Mouse (Mus musculus): ENCODE measurements around the gene Ikzf2. TPM values are rescaled to one million over a fixed set of nuclear protein-coding genes. Genes with fewer than 3 reads are reported as not detected.

Gene Ikzf2
- polyA plus RNA-seq, 1 experiment from 2014 or later: 0.39 TPM

- 84% methylated on average over 6 of the region's 6 CpGs for WGBS (ENCODE audit: insufficient replicate concordance)
- ATAC-seq (ENCODE audit: low read depth): no peak
- Histone ChIP-seq H3K4me2 (ENCODE audit: low read depth, low read length) (no peak overlapping the region), H3K27ac (ENCODE audit: low read length) (no peak overlapping the region), H3K36me3 (ENCODE audit: control insufficient read depth, insufficient read depth) (no peaks in the 10 kb centered on the region), H3K27me3 (ENCODE audit: control insufficient read depth, insufficient read depth, low read depth, low read length) (no peaks in the 10 kb centered on the region), H3K9ac (ENCODE audit: low read depth, low read length) (no peak overlapping the region), H3K4me1 (ENCODE audit: control insufficient read depth, low read depth, low read length) (peaks cover 9% of the 10 kb centered on the region), H3K9me3 (replicated peaks; ENCODE audit: control insufficient read depth, low read length) (no peaks in the 10 kb centered on the region), H3K4me3 (ENCODE audit: low read depth, low read length) (no peak overlapping the region)
These were observed 181.0 kb downstream of the Ikzf2 start for GRCm38 (mm10) chr1:69506011-69506410.

GRCm38 (mm10) chr1:69500388-69500787, 186.7 kb downstream of the Ikzf2 start:
- 27% methylated on average over 3 of the region's 3 CpGs for WGBS (ENCODE audit: insufficient replicate concordance)
- peaks cover 9% of the 10 kb centered on the region; the same call in 1 of the 2 replicates for H3K4me1 ChIP-seq (ENCODE audit: control insufficient read depth, low read depth, low read length)
- no peaks in the 10 kb centered on the region for H3K9me3 ChIP-seq (replicated peaks; ENCODE audit: control insufficient read depth, low read length)
- no peak overlapping the region for H3K27ac ChIP-seq (ENCODE audit: low read length)
- no peak overlapping the region for H3K4me2 ChIP-seq (ENCODE audit: low read depth, low read length)
- no peaks in the 10 kb centered on the region for H3K36me3 ChIP-seq (ENCODE audit: control insufficient read depth, insufficient read depth)
- ATAC-seq (ENCODE audit: low read depth): peak; percentile 53; the same call in 1 of the 2 replicates
- no peaks in the 10 kb centered on the region for H3K27me3 ChIP-seq (ENCODE audit: control insufficient read depth, insufficient read depth, low read depth, low read length)
- no peak overlapping the region for H3K9ac ChIP-seq (ENCODE audit: low read depth, low read length)
- no peak overlapping the region for H3K4me3 ChIP-seq (ENCODE audit: low read depth, low read length)

GRCm38 (mm10) chr1:69499652-69500051, 187.4 kb downstream of the Ikzf2 start:
- Histone ChIP-seq H3K4me1 (ENCODE audit: control insufficient read depth, low read depth, low read length) (peaks cover 9% of the 10 kb centered on the region; the same call in 1 of the 2 replicates), H3K4me3 (ENCODE audit: low read depth, low read length) (no peak overlapping the region), H3K4me2 (ENCODE audit: low read depth, low read length) (peak overlapping the region; percentile 21), H3K27ac (ENCODE audit: low read length) (no peak overlapping the region), H3K27me3 (ENCODE audit: control insufficient read depth, insufficient read depth, low read depth, low read length) (no peaks in the 10 kb centered on the region), H3K9ac (ENCODE audit: low read depth, low read length) (no peak overlapping the region), H3K9me3 (replicated peaks; ENCODE audit: control insufficient read depth, low read length) (no peaks in the 10 kb centered on the region), H3K36me3 (ENCODE audit: control insufficient read depth, insufficient read depth) (no peaks in the 10 kb centered on the region)
- 46% methylated on average over 5 of the region's 5 CpGs for WGBS (ENCODE audit: insufficient replicate concordance)
- ATAC-seq (ENCODE audit: low read depth): no peak

GRCm38 (mm10) chr1:69498862-69499306, 188.2 kb downstream of the Ikzf2 start:
- H3K27ac ChIP-seq (ENCODE audit: low read length): no peak overlapping the region
- no peak for ATAC-seq (ENCODE audit: low read depth)
- H3K4me2 ChIP-seq (ENCODE audit: low read depth, low read length): peak overlapping the region; percentile 21
- WGBS (ENCODE audit: insufficient replicate concordance): 38% methylated on average over 7 of the region's 7 CpGs
- no peaks in the 10 kb centered on the region for H3K9me3 ChIP-seq (replicated peaks; ENCODE audit: control insufficient read depth, low read length)
- peak overlapping the region; percentile 15; the same call in 1 of the 2 replicates for H3K4me3 ChIP-seq (ENCODE audit: low read depth, low read length)
- no peaks in the 10 kb centered on the region for H3K36me3 ChIP-seq (ENCODE audit: control insufficient read depth, insufficient read depth)
- H3K9ac ChIP-seq (ENCODE audit: low read depth, low read length): no peak overlapping the region
- H3K27me3 ChIP-seq (ENCODE audit: control insufficient read depth, insufficient read depth, low read depth, low read length): no peaks in the 10 kb centered on the region
- H3K4me1 ChIP-seq (ENCODE audit: control insufficient read depth, low read depth, low read length): peaks cover 9% of the 10 kb centered on the region; the same call in 1 of the 2 replicates

- Histone ChIP-seq H3K36me3 (ENCODE audit: control insufficient read depth, insufficient read depth) (no peaks in the 10 kb centered on the region), H3K4me2 (ENCODE audit: low read depth, low read length) (no peak overlapping the region), H3K4me3 (ENCODE audit: low read depth, low read length) (no peak overlapping the region), H3K27ac (ENCODE audit: low read length) (no peak overlapping the region), H3K4me1 (ENCODE audit: control insufficient read depth, low read depth, low read length) (peaks cover 9% of the 10 kb centered on the region; the same call in 1 of the 2 replicates), H3K9ac (ENCODE audit: low read depth, low read length) (no peak overlapping the region), H3K9me3 (replicated peaks; ENCODE audit: control insufficient read depth, low read length) (no peaks in the 10 kb centered on the region), H3K27me3 (ENCODE audit: control insufficient read depth, insufficient read depth, low read depth, low read length) (no peaks in the 10 kb centered on the region)
- WGBS (ENCODE audit: insufficient replicate concordance): 7% methylated on average over 4 of the region's 4 CpGs
- peak; percentile 59 for ATAC-seq (ENCODE audit: low read depth)
These were observed 191.0 kb downstream of the Ikzf2 start for GRCm38 (mm10) chr1:69496055-69496454.

- no peak overlapping the region for H3K4me2 ChIP-seq (ENCODE audit: low read depth, low read length)
- H3K4me3 ChIP-seq (ENCODE audit: low read depth, low read length): no peak overlapping the region
- WGBS (ENCODE audit: insufficient replicate concordance): 31% methylated on average over 11 of the region's 11 CpGs
- H3K4me1 ChIP-seq (ENCODE audit: control insufficient read depth, low read depth, low read length): peaks cover 2% of the 10 kb centered on the region; the same call in 1 of the 2 replicates
- no peaks in the 10 kb centered on the region for H3K27me3 ChIP-seq (ENCODE audit: control insufficient read depth, insufficient read depth, low read depth, low read length)
- no peak overlapping the region for H3K9ac ChIP-seq (ENCODE audit: low read depth, low read length)
- no peaks in the 10 kb centered on the region for H3K36me3 ChIP-seq (ENCODE audit: control insufficient read depth, insufficient read depth)
- H3K9me3 ChIP-seq (replicated peaks; ENCODE audit: control insufficient read depth, low read length): no peaks in the 10 kb centered on the region
- no peak overlapping the region for H3K27ac ChIP-seq (ENCODE audit: low read length)
- no peak for ATAC-seq (ENCODE audit: low read depth)
These were observed 193.6 kb downstream of the Ikzf2 start for GRCm38 (mm10) chr1:69493309-69494047.

GRCm38 (mm10) chr1:69492013-69492412, 195.0 kb downstream of the Ikzf2 start:
- Histone ChIP-seq H3K27ac (ENCODE audit: low read length) (no peak overlapping the region), H3K9ac (ENCODE audit: low read depth, low read length) (no peak overlapping the region), H3K4me1 (ENCODE audit: control insufficient read depth, low read depth, low read length) (peaks cover 2% of the 10 kb centered on the region; the same call in 1 of the 2 replicates), H3K9me3 (replicated peaks; ENCODE audit: control insufficient read depth, low read length) (no peaks in the 10 kb centered on the region), H3K4me3 (ENCODE audit: low read depth, low read length) (no peak overlapping the region), H3K27me3 (ENCODE audit: control insufficient read depth, insufficient read depth, low read depth, low read length) (no peaks in the 10 kb centered on the region), H3K36me3 (ENCODE audit: control insufficient read depth, insufficient read depth) (no peaks in the 10 kb centered on the region), H3K4me2 (ENCODE audit: low read depth, low read length) (no peak overlapping the region)
- ATAC-seq (ENCODE audit: low read depth): no peak
- 77% methylated on average over 4 of the region's 4 CpGs for WGBS (ENCODE audit: insufficient replicate concordance)

- WGBS (ENCODE audit: insufficient replicate concordance): 66% methylated on average over 7 of the region's 7 CpGs
- ATAC-seq (ENCODE audit: low read depth): no peak
- no peak overlapping the region for H3K27ac ChIP-seq (ENCODE audit: low read length)
- no peak overlapping the region for H3K4me3 ChIP-seq (ENCODE audit: low read depth, low read length)
- H3K9me3 ChIP-seq (replicated peaks; ENCODE audit: control insufficient read depth, low read length): no peaks in the 10 kb centered on the region
- no peak overlapping the region for H3K9ac ChIP-seq (ENCODE audit: low read depth, low read length)
- H3K36me3 ChIP-seq (ENCODE audit: control insufficient read depth, insufficient read depth): no peaks in the 10 kb centered on the region
- no peaks in the 10 kb centered on the region for H3K4me1 ChIP-seq (ENCODE audit: control insufficient read depth, low read depth, low read length)
- no peak overlapping the region for H3K4me2 ChIP-seq (ENCODE audit: low read depth, low read length)
- H3K27me3 ChIP-seq (ENCODE audit: control insufficient read depth, insufficient read depth, low read depth, low read length): no peaks in the 10 kb centered on the region
These were observed 198.0 kb downstream of the Ikzf2 start for GRCm38 (mm10) chr1:69489026-69489425.

- ATAC-seq (ENCODE audit: low read depth): no peak
- 57% methylated on average over 6 of the region's 6 CpGs for WGBS (ENCODE audit: insufficient replicate concordance)
- no peak overlapping the region for H3K4me3 ChIP-seq (ENCODE audit: low read depth, low read length)
- no peak overlapping the region for H3K4me2 ChIP-seq (ENCODE audit: low read depth, low read length)
- no peaks in the 10 kb centered on the region for H3K27me3 ChIP-seq (ENCODE audit: control insufficient read depth, insufficient read depth, low read depth, low read length)
- H3K9me3 ChIP-seq (replicated peaks; ENCODE audit: control insufficient read depth, low read length): no peaks in the 10 kb centered on the region
- H3K4me1 ChIP-seq (ENCODE audit: control insufficient read depth, low read depth, low read length): no peaks in the 10 kb centered on the region
- no peaks in the 10 kb centered on the region for H3K36me3 ChIP-seq (ENCODE audit: control insufficient read depth, insufficient read depth)
- H3K27ac ChIP-seq (ENCODE audit: low read length): no peak overlapping the region
- no peak overlapping the region for H3K9ac ChIP-seq (ENCODE audit: low read depth, low read length)
These were observed 198.4 kb downstream of the Ikzf2 start for GRCm38 (mm10) chr1:69488625-69489024.
